Mouse (Mus musculus): ENCODE data around the gene Mrpl2.

The Mrpl2 gene

DNA sequence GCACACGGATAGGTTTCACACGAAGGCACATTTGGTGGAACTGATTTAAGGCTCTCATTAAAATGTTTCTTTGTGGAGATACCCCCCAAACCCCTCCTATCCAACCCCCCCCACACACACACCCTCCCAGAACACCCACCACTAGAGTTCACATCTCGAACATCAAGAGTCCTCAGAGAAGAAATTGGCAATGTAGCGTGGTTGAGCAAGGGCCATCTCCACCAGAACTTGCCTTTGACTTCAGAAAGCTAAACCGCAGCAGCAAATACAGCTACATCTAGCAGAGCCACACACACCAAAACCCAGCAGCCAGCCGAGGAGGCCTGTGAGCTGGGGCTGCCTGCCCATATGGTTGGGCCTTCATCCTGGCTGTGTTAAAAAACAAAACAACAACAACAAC is 18.6 kb upstream of the Mrpl2 start:
- DNase-seq (ENCODE audit: low read depth) = no peak

DNA sequence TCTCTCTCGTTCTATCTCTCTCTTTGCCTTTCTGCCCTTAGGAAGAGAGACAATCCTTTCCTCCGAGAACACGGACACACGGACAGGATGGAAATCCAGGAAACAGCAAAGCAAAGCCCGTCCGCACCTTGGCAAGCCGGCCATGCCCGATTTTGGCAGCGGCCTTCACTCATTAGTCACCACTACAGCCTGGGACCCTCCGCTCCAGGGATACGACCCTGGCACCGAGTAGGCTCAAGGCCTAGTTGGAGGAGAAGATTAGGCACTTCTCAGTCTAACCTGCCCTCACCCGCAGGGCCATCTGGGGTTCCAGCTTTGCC is 17.6 kb upstream of the Mrpl2 start:
- no peak for DNase-seq (ENCODE audit: low read depth)

DNA sequence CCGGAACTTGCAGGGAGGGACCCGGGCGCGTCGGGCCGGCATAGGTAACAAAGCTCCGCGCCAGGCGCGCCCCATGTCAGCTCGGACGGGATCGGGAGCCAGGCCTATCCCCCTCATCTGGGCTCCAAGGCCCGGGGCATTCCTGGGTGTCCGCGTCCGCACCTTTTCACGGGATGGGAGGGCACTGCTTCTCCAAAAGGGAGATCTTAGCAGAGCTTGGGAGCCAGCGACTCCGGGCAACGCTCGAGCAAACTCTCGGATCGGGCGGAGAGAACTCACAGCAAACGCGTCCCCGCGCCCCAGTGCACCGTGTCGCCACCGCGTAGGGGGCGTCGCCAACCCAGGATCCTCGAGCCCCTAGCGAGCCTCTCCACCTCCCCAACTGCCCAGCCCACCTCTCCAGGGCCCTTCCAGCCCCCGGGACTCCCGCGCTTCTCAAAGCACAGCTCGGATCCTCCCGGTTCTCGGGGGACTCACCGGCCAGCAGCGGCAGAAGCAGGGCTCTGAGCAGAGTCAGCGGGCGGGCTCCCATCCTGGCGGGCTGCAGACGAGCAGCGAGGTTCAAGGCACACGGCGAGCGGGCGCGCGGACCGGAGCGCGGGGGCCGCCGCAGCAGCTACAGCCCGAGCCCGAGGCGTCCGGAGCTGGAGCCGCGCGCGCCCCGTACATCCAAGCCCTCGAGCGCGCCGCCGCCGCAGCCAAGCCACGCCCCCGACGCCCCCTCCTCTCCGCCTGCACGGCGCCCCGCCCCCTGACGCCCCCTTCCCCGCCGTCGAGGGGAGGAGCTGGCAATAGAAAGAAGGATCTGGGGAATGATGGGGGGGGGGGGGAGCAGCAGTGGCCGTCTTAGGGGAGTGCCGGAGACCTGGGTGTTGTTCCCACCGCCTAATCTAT is 17.0 kb upstream of the Mrpl2 start, which contains the start of gene Ptk7:
TSS of gene Ptk7 (minus strand) at position 714 of the 894 bp plus-strand sequence.
- DNase-seq (ENCODE audit: low read depth) = no peak

DNA sequence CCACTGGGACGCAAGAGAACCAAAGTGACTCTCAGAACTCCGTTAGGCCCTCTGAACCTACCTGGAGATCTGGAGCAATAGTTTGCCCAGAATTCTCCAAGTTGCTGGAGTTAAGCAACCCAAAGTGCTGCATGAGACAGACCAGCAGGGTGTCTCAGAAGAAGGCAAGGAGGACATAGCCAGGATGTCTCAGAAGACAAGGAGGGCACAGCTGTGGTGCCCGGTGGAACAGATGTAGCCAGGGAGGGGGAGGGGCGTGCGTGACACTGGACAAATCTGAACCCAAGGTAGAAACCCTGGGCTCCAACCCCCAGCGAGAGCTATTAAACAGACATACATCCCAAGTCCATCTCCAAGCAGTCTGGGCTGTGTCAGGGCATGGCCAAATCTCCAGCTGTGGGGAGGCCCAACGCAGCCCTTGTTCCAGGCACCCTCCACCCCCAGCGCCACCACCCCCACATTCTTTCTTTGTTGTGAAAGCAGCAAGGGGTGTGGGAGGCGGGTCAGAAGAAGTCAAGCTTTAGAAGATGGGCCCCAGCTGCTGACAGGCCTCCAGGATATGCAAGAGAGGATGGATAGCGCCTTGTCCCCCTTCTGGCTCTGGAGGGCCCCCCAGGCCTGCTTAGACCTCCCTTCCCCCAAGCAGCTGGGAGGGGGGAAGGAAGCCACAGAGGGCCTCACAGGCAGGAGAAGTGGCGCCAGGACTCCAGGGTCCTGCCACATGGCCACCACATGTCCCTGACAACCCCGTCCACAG is 16.2 kb upstream of the Mrpl2 start:
- no peak for DNase-seq (ENCODE audit: low read depth)

DNA sequence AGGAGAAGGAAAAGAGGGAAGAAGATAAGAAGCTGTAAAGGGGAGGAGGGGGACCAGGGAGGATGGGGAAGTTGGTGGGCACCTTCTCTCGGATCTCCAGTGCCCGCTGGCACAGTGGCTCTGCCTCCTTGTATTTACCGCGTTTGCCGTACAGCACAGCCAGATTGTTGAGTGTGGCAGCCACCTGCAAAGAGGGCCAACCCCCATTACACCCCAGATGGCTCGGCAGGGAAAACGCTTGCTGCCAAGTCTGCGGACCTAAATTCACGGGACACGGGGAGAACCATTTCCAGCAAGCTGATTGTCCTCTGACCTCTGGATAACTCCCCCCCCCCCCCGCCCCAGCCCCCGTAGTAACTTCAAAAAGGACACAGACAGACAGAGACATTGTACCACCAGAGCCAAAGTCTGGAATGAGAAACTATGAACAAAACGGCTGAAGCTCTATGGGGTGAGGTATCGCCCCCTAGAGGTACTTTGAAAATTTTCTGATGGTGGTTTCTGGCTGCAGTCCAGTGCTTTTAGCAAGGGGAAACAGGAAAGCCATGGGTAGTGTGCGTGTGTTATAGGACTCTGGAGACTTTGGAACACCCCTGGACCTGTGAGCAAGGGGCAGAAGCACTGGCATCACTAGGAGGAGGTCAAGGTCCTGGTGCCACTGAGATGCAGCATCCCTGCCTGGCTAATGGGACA is 9.1 kb upstream of the Mrpl2 start:
- peak; percentile 50 for DNase-seq (ENCODE audit: low read depth)

DNA sequence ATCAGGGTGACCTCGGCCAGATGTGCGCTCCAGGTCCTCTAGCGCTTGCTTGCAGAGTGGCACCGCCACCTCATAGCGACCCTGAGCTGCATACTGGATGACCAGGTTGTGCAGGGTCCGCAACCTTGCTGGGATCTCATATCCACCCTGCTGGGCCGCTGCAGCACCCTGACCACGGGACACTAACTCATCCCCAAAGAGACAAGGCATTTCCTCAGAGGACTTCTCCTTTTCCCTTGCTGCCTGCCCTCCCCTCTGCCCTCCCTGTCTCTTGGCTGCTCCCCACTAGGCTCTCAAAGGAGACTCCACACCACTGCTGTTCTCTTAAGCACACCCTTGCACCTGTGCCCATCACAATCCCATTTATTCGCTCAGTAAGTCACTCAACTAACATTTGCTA is 6.1 kb upstream of the Mrpl2 start:
- no peak for DNase-seq (ENCODE audit: low read depth)

DNA sequence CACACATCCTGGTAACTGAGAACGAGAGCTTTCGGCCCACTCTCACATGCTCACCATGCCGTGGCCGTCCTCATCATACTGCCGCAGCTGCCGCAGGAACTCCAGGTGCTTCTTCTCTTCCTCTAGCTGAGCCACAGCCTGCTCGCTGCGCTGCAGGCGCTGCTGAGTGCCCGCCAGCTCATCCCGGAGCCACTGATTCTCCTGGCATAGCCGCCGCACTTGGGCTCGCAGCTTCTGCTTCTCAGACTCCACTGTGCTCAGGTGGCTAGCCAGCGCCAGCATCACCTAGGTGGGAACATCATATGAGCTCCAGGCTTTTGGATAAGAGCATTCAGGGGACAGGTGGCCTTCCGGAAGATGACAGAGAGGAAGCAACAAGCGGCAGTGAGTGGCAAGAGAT is 4.0 kb upstream of the Mrpl2 start:
- no peak for DNase-seq (ENCODE audit: low read depth)

DNA sequence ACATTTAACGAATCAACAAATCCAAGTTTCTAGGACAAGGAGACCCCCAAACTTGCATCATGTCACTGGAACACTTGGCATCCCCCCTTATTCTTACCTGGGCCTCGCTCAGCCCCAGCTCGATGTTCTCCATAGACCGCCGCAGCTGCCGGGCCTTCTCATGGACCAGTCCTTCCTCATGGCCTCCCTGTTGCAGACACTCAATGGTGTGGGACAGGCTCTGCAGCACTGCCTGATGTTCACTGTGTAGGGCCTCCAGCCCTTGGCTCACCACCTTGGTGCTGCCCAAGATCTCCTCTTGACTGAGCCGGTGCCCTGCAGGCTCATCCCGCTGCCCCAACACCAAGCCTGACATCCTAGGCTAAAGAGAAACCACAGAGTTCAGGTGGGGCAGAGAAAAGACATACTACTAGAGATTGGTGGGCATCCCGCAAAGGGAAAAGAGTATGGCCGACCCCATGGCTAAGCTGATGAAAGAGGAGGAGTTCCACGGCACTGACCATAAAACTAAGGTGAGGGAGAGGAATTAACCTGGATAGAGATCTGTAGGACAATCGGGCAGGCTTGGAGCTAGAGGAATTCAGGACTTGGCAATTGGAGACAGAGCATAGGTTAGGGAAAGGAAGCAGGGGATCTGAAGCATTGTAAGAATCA is 1.8 kb upstream of the Mrpl2 start:
- DNase-seq (ENCODE audit: low read depth) = no peak

DNA sequence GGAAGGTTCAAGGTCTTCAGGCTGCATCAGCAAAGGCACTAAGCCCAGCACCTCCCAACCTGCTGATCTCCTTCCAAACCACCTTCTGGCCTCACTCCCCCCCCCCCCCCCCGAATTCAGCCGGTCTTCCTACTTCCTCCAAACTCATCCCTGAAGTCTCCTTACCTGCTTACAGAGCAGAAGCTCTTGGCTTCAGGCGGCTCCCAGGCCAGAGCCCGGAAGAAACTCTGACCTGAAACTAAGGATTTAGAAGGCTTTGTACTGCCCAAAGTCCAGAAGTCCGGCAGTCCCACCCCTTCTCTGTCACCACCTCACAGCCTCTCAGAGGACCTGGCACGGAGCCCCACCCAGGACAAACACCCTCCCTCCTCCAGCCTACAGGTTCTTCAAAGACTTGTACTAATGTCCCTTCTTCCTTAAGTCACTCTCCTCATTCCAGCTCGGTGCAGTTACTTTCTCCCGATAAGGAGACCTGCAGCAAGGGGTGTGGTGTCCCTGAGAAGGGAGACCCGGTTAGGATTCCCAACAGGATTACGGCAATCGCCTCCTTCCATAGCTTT is 1.0 kb upstream of the Mrpl2 start:
- DNase-seq (ENCODE audit: low read depth) = no peak

DNA sequence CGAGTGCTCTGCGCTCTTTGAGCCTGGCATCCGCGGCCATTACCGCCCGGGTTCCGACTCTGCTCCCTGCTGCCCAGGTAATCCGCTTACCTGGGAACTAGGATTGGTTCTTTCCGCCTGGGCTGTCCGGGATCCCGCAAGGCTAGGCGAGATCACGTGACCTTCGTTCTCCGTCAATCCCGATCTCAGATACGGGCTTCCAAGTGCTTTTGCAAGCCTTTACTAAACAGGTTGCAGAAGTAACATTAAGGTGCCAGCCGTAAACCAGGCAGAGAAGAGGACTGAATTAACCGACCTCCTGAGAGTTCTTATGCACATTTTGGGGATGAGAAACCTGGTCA is 263 bp downstream of the Mrpl2 start:
- peak; percentile 58 for DNase-seq (ENCODE audit: low read depth)

DNA sequence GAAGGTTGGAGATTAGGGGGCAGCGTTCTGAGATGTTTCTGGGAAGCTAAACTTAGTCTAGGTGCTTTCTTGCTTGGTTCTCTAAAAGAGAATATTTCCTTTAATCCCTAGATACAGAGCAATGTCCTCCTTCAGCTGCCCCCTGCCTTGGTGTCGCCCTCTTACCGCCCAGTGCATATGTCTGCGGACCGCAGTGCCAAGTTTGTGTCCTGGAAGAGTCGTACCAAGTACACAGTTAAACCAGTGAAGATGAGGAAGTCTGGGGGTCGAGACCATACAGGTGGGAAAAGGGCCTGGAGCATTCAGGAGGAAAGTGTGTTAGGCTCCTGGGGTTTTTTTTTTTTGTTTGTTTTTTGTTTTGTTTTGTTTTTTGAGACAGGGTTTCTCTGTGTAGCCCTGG is 1.2 kb downstream of the Mrpl2 start:
- DNase-seq (ENCODE audit: low read depth) = no peak

DNA sequence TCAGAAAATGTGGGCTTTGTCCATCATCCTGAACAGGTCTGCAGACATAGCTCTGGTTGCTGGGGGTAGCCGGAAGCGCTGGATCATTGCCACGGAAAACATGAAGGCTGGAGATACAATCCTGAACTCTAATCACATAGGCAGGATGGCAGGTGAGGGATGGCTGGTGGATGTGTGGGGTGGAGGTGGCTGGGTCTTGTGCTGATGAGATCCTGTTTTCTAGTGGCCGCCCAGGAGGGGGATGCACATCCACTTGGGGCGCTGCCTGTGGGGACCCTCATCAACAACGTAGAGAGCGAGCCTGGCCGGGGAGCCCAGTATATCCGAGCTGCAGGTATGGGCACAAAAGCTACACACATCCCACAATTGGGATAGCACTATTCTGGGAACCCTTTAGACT is 2.4 kb downstream of the Mrpl2 start:
- no peak for DNase-seq (ENCODE audit: low read depth)

DNA sequence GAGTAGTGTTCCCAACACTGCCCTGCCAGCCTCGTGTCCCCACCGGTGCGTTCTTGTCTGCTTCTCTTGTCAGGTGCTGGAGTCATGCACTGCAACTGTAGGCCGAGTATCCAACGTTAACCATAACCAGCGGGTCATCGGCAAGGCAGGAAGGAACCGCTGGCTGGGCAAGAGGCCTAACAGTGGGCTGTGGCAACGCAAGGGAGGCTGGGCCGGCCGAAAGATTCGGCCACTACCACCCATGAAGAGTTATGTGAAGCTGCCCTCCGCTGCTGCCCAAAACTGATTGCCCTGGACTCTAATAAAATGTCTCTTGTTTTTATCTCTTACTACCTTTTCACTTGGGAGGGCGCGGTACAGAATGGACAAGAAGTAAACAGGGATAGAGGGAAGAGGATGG is 3.8 kb downstream of the Mrpl2 start:
- DNase-seq (ENCODE audit: low read depth) = no peak

DNA sequence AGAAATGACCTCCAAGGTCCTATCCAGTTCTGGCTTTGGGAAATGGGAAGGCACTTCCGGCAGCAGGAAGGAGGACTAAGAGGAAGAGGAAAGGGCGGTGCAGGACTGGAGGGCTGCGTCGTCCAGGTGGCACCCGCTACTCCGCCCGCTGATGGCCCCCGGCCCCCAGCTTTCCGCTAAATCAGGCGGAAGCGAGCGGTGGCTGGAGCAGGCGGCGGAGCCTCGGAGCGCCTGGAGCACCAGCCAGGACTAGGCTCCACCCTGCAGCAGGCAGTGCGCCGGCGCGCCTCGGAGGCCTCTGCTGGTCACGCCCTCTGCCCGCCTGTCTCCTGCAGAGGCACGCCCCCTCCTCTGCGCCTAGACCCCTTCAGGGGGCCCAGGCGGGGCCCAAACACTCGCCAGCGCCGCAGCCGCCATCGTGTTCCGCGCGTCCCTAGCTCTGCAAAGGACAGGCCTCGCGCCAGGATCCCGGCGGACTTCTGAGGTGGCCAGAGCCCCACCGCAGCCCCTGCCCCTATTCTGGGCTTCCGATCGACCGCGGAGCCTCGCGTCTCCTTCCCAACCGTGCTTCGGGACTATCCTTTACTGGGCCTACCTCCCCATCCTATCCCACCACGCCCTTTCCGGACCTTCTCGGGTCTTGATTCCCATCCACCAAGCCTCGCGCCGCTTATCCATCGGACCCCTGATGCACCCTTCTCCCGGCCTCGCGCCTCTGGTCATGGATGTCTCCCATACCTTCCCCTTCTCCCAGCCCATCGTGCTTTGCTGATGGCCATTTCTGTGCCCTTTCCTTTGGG is 4.4 kb downstream of the Mrpl2 start, which contains the start of gene Cul7:
TSS of gene Cul7 (plus strand) at position 106 of the 800 bp plus-strand sequence.
- peak; percentile 71 for DNase-seq (ENCODE audit: low read depth)

DNA sequence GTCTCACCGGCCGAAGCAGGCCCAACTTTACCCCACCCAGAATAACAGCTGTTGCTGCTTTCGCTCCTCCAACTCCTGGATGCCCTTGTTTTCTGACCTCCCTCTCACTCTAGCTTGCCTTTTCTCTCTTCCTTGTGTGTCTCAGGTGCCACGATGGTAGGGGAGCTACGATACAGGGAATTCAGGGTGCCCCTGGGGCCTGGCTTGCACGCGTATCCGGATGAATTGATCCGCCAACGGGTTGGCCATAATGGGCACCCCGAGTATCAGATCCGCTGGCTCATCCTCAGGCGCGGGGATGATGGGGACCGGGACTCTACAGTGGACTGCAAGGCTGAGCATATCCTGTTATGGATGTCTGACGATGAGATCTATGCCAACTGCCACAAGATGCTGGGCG is 5.3 kb downstream of the Mrpl2 start:
- DNase-seq (ENCODE audit: low read depth) = no peak

DNA sequence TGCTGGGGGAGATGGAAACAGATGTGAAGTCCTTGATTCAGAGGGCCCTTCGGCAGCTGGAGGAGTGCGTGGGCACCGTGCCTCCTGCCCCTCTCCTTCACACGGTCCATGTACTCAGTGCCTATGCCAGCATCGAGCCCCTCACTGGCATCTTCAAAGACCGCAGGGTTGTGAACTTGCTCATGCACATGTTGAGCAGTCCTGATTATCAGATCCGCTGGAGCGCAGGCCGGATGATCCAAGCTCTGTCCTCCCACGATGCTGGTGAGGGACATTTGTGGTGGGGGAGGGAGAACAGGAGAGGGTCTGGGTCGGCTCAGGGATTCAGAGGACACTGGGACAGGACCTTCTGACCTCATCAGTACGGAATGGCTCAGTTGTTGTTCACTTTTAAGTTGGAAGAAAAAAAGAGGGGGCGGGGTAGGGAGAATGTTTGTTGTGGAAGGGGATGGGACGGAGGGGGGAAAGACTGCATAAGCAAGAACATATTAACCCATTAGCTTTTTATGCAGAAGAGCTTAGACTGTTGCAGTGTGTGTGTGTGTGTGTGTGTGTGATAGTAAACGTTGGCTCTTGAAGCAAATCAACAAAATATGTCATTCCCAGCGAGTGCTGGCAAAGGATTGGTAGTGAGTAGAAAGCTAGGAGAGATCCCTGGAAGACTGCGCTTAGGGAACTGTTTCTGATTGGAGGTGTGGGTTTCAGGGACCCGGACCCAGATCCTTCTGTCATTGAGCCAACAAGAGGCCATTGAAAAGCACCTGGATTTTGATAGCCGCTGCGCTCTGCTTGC is 5.9 kb downstream of the Mrpl2 start:
- no peak for DNase-seq (ENCODE audit: low read depth)

DNA sequence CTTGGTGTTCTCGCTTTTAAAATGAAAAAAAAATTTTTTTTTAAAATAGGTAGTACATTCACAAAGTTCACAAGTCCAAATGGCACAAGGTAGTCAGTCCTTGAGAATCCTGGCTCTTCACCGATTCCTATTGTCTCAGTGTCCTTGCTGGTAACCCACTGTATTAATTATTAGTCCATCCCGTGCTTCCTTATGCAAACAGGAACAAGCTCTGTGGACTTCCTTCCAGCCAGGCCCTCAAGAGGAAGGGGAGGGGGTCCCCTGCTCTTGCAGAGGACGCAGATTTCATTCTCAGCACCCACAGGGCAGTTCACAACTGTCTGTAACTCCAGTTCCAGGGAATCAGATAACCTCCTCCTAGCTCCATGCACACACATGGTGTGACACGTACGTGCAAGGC is 10.0 kb downstream of the Mrpl2 start:
- DNase-seq (ENCODE audit: low read depth) = no peak

DNA sequence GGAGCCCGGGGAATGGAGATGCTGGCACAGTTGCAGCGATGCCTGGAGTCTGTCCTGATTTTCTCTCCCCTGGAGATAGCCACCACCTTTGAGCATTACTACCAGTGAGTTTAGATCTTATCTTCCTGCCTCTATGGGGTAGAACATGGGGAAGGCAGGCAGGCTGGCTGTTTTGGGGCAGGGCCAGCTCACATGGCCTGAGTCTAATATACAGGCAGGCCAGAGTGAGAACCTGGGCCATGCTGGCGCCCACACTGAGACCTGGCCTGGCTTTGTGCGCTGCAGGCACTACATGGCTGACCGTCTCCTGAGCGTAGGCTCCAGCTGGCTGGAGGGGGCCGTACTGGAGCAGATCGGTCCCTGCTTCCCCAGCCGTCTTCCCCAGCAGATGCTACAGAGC is 15.3 kb downstream of the Mrpl2 start:
- DNase-seq (ENCODE audit: low read depth) = no peak

DNA sequence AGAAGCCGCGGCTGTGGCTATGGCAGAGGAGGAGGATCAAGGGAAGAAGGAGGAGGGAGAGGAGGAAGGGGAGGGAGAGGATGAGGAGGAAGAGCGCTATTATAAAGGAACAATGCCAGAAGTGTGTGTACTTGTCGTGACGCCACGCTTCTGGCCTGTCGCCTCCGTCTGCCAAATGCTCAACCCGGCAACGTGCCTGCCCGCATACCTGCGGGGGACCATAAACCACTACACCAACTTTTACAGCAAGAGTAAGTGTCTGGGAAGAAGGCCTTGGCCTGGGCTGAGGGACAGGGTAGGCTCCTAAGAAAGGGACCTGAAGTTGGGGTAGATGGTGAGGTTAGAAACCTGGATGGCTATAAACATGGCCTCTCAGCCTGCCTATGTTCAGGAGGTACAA is 16.0 kb downstream of the Mrpl2 start:
- DNase-seq (ENCODE audit: low read depth) = no peak

DNA sequence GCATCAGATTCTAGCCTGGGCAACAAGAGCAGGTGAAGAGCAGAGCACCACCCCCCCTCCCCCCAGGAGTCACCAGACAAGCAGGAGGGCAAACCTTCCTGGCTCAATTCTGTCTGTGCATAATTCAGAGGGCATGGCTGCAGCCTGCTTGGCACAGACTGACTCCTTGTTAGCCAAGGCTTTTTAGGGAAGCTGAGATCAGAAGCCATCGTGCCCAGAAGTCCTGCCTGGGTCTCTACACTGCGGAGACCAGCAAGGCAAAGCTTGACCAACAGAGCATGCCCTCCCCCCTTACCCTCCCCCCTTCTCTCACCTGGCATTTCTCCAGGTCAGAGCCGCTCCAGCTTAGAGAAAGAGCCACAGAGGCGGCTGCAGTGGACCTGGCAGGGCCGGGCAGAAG is 16.7 kb downstream of the Mrpl2 start:
- no peak for DNase-seq (ENCODE audit: low read depth)
